Mouse (Mus musculus) layer of hippocampus, adult 9-10 months (tissue): Measurements from ENCODE around the gene Eno2.
"Not testable (repeated sequence)": the region's sequence is repeated elsewhere in the genome, so short reads cannot be mapped to it uniquely, and the experiment has no call there.

ENCODE experiments used
- DNase-seq: peaks from one replicate; pipeline ENCODE4 v3.0.0; 2022; ENCODE audit warnings: low spot score

Gene Eno2

DNA sequence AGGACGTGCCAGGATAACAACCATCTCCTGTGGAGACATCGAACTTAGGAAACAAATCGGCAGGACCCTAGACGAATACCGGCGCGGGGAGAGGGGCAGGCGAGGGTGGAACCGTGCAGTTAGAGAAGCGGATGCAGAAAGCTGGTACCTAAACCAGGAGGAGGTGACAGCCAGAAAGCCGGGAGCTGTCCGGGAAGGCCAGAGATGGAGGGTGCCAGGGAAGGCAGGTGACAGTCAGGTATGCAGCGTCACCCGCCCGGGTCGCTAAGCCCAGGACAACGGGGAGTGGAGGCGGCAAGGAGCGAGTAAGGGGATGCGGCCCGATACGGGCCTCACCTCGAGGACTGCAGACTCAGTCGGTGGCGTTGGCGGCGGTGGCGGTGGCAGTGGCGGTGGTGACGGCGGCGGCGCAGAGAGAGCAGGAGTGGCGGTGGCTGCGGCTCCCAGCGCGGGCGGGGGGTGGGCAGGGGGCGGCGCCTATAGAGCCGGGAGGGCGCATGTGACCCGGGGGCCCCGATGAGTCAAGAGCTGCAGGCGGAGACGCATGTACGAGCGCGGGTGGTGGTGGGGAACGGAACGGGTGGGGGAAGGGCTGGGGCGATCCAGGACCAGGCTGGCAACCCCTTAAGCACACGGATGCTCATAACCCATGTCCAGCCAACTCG is at the start of gene Eno2:
TSS of gene Eno2 (minus strand) at position 573 of the 665 bp plus-strand sequence.
- DNase-seq = no peak

DNA sequence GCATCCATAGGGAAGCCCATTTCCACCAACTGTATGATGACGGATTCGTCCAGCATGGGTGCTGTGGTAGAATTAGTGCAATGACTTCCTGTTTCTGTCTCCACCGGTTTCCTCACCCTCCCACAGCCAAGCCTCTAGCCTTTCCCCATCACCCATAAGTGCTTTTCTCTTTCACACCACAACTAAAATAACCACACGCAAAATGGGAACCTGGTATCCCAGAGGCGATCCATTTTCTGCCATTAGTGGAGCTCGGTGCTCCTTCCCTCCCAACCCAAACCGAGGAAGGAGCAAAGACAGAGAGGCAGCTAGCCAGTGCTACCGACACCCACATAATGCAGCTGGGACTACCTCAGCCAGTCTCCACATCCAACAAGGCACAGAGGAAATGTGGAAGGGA is 48.5 kb upstream of the Eno2 start:
- no peak for DNase-seq

DNA sequence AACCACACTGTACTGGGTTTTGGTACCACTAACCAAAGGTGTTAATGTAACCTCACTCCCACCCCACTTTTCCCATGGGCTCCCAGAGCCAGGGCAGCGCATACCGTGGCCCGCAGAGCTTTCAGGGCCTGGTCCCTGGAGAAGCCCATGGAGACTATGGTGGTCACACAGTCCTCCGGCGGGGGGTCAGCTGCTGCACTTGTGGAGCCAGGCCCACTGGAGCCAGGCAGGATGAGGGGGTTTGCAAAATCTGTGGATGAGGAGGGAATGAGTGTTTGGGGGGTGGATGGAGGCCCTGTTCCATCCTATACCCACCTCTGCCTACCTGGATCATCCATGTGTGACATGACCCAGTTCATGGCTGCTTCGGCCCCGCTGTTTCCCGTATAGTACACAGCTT is 48.1 kb upstream of the Eno2 start:
- DNase-seq = no peak

DNA sequence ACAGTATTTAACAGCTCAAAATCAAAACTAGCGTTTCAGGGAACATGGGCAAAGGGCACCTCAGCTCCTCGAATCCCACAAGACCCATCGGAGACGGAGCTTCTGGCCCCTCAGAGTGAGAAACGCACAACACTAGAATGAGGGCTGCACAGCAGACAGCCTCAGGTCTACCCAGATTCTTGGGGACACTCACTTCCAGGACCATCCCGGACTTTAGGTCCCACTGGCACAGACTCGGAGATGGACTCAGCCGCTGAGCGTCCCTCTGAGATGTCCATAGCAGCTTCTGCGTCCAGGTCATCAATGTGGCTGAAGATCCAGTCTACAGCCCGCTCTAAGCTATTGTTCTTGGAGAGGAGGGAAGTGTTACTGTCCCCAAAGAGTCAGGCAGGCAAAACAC is 47.7 kb upstream of the Eno2 start:
- DNase-seq = no peak

DNA sequence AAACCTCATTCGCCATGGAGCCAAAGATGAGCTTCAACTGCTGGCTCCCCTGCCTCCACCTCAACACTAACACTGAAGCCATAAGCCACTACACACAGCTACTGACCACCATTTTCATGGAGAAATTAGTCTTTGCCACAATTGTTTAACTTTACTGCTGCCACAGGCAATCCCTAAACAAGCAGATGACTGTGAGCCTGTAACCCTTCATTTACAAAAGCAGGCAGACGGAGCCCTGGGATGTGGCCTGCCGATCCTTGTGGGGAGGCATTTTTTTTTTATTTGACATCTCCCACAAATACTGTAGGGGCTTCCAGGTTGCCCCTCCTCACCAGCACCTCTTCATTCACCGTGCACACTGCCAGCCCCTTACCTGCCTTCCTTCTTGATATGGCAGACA is 47.1 kb upstream of the Eno2 start:
- DNase-seq = no peak

DNA sequence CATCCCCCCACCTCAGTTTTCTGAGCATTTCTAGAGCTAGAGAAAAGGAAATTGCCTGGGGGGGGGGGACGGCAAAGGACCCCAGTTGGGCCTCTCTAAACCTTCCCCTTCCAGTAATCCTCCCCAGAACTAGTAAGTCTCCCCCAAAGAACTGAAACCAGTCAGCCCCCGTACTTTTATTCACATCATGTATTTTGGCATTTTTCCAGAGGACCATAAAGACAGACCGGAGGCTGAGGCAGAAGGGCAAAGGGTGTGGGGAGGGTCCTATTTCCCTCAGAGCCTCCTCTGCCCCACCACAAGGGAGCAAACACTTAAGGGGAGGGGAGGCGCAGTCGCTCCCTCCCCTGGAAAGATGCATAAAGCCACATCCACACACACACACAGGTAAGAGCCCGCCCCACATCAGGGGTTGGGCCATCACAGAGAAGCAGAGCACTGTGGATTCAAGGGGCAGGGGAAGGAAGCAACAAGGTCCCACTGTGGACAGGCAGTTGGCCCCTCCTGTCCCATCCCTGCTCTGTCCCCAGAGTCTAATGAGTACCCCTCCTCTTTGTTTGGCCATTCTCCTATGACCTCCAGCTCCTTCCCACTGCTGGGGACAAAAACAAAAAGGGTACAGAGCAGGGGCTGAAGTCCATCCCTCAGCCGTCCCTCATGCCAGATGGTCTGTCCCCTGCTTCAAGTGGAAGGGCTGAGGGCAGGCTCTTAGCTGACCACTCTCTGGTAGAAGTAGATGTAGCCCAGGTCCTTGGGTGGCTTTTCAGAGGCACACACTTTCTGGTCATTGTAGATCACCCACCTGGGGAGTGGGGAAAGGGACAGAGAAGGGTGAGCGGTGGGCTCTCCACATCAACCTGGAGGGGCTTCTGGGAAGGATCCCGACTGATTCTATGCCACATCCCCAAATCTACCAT is 45.6 kb upstream of the Eno2 start:
- no peak for DNase-seq

- no peak for DNase-seq
Observed at GRCm38 (mm10) chr6:124814448-124814847, 45.0 kb upstream of the Eno2 start.

DNA sequence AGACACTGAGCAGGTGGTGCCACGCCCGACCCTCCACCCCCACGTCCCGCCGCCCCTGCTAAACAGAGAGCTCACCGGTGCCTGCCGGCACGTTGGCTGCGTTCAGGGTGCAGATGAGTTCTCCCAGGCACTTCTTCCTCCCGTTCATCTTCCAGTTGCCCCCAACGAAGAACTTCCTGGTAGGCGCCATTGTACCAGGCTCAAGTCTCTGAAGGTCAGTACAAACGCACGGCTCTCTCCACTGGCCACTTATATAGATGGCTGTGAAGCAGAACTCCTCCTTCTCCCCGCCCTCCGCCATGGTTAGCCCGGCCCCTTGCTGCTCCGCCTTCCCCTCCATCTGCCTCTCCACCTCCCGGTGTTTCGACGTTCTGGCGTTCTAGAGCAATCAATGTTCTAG is 44.5 kb upstream of the Eno2 start, which contains the start of gene Tpi1:
TSS of gene Tpi1 (minus strand) at position 364 of the 400 bp plus-strand sequence.
- peak; percentile 80 for DNase-seq

DNA sequence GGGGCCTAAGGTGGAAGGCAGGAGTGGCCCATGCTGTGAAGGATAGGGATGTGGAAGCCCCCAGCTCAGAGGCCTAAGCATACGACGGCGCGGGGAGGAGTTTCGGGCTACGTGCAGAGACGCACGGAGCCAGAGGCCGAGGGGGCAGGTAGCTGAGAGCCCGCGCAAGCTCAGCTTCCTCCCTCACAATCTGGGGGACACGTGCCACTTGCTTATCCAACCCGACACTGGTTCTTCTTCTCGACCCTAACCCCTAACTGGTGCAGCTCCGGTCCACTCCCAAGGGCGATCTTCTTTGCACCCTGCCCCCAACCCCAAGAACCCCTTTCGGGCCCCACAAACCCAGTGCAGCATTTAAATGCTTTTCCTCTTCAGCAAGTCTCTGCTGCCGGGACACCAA is 44.0 kb upstream of the Eno2 start:
- DNase-seq = no peak

DNA sequence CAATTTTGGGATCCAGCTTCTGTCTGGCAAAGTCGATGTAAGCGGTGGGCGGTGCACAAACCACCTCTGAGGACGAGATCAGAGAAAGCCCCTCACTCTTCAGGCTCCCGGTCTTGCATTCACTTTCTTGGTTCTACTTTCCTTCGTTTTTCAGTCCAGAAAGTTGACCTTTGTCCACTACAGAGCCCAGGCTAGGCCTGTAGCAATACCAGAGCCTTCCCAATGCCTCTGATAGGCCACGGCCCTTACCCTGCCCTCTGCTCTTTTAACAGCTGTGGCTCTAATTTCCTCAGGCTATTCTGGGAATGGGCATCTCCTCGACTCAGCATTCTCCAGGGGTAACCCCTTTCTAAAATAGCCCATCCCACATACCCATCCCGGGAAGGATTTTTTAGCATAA is 43.4 kb upstream of the Eno2 start:
- DNase-seq = no peak

GRCm38 (mm10) chr6:124811701-124812560 is 42.5 kb upstream of the Eno2 start:
- no peak for DNase-seq

DNA sequence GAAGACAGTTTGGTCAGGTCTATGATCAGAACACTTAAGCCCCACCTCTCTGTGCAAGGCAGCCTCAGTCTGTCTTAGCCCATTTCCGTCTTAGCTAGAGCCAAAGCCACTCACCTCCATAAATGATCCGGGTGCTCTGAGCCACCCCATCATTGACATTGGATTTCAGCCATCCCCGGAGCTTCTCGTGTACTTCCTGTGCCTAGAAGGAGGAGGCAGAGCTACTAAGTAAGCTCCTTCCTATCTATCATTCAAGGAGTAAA is 41.9 kb upstream of the Eno2 start:
- no peak for DNase-seq

DNA sequence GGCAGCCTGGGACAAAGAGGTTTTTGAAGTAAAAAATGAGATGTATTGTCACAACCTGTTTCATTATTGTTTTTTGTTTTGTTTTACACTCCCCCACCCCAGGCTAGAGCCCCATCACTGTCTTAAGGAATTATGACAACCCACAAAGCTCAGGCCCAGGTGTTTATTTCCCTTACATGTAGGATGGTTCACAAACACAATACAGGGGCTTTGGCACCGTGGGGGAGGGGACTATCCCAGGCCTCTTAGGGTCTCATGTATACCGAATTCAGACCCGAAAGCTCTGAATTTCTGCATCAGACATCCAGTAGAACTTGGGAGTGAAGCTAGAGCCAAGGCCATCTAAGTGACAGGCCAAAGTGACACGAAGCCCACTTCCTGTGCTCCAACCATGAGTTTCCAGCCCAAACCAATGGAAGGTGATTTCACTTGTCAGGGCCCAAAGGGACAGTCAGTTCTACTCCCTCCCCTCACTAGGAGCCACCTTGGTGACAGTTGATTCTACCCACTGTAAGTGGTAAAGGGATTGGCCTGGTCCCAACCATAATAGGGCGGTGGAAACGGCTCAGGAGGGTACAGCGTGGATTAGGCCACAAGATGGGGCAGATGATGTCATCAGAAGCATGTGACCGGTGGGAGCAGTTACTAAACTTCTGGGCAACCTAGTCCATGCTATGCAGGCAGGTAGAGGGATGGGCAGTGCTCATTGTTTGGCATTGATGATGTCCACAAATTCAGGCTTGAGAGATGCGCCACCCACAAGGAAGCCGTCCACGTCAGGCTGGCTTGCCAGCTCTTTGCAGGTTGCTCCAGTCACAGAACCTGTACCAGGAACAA is 41.3 kb upstream of the Eno2 start:
- DNase-seq = not testable (repeated sequence)

DNA sequence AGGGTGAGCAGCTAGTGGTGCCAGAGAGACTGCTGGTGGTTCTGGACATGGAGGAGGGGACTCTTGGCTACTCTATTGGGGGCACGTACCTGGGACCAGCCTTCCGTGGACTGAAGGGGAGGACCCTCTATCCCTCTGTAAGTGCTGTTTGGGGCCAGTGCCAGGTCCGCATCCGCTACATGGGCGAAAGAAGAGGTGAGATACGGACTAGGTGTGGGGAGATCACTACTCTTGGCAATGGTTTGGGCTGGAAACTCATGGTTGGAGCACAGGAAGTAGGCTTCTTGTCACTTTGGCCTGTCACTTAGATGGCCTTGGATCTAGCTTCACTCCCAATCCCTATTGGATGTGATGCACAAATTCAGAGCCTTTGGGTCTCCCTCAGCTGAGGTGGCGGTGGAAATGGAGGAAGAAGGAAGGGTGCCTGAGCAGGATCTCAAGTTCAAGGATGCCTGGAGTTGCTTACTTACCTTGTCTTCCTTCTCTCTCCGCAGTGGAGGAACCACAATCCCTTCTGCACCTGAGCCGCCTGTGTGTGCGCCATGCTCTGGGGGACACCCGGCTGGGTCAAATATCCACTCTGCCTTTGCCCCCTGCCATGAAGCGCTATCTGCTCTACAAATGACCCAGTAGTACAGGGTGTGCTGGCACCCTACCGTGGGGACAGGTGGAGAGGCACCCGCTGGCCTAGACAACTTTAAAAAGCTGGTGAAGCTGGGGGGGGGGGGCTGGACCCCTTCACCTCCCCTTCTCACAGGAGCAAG is 40.5 kb upstream of the Eno2 start:
- DNase-seq = no peak

GRCm38 (mm10) chr6:124809052-124809774 is 39.7 kb upstream of the Eno2 start:
- no peak for DNase-seq

DNA sequence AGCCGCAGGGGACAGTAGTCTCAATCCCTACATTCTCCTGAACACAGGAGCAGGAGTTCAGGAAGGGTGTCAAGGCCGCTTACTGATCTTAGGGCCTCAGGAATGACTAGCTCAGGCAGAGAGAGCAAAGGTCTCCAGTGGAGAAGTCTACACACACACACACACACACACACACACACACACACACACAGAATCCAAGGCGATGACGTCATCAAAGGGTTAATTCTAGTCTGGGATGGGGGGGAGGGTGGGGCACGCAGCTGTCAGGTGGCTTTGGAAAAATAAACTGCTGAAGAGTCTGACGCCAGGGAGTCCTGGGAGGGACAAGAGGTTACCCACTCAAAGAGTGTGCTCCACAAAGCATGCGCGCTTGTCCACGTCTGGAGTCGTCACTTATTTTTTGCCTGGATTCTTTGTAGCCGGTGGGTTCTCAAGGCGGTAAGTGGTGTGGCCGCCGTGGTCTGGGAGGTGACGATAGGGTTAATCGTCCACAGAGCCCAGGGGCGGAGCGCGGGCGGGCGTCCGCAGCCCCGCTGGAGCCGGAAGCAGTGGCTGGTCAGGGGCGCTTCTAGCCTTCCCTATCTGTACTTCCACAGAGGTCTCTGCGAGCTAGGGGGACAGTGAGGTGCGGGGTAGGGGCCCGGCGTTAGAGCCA is 39.0 kb upstream of the Eno2 start, which contains the start of gene Spsb2:
TSS of gene Spsb2 (plus strand) at position 304 of the 655 bp plus-strand sequence.
- DNase-seq = no peak

- no peak for DNase-seq
Observed at GRCm38 (mm10) chr6:124807986-124808357, 38.5 kb upstream of the Eno2 start.

- DNase-seq = no peak
Observed at GRCm38 (mm10) chr6:124807366-124807765, 37.9 kb upstream of the Eno2 start.

GRCm38 (mm10) chr6:124806446-124807140 is 37.1 kb upstream of the Eno2 start:
- no peak for DNase-seq
